ENCODE assay signal across 8 mouse cellular contexts in the genomic region with DNA sequence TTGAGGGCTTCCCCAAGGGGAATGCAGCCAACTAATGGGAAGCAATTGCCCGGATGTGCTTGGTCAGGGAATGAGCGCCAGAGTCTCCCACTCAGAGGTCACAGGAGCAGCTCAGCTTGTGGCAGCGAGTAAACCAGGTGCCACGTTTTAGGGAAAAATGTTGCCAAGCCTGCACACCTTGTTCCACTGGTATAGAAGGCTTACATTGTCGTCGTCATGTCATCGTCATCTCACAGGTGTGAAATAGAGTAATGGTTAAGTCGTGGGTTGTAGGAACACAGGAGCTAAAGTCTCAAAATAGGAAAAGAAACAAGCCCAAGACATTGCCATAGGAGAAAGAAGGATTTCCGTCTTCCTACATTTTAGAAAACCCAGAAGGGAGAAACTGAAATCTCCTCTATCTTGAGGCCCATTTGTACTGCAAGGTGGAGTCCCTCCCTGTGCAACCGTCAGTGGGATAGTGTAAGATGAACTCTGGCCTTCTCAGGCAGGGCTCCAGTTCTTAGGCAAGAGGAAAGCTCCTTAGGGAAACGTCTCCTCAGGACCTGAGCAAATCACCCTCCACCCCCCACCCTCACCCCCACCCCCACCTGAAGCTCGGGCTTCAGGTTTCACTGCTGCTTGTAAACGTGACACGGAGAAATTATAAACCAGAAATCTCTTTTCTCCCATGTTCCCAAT.
DNase-seq lines count a peak whose midpoint lies in the region; ATAC-seq and TF ChIP-seq lines count a peak whose summit lies in the region.

No protein-coding gene starts in this region.

- DNase-seq in cerebellum, adult 11 months = peak; percentile 21
- no peak for DNase-seq in lung, postnatal 4 days
- no peak for DNase-seq in stomach, postnatal 0 days (ENCODE audit: low spot score)
- DNase-seq in layer of hippocampus, postnatal 10 days (ENCODE audit: low spot score in 2 of 2) = no peak
- no peak for DNase-seq in frontal cortex, postnatal 25 days (ENCODE audit: low spot score in 2 of 2)

- TF ChIP-seq EP300 in stomach, postnatal 0 days (optimal IDR thresholded peaks at IDR 0.05) = no peak

- peaks cover 18% of the 10 kb centered on the region for H3K4me1 ChIP-seq in lung, embryonic 15.5 days
- H3K4me1 ChIP-seq in limb, embryonic 15.5 days = peaks cover 16% of the 10 kb centered on the region
- H3K4me1 ChIP-seq in stomach, postnatal 0 days (replicated peaks; ENCODE audit: control insufficient read depth, insufficient read depth) = no peaks in the 10 kb centered on the region; the same call in 1 of the 2 replicates

- H3K4me2 ChIP-seq in lung, embryonic 15.5 days = peak overlapping the region; percentile 54
- H3K4me2 ChIP-seq in limb, embryonic 15.5 days = peak overlapping the region; percentile 54
- peak overlapping the region; percentile 51 for H3K4me2 ChIP-seq in stomach, postnatal 0 days (replicated peaks; ENCODE audit: low read depth)

- H3K4me3 ChIP-seq in lung, embryonic 15.5 days = no peak overlapping the region
- peak overlapping the region; percentile 33 for H3K4me3 ChIP-seq in limb, embryonic 15.5 days
- H3K4me3 ChIP-seq in stomach, postnatal 0 days (ENCODE audit: low read depth, low read length) = no peak overlapping the region

- H3K36me3 ChIP-seq in lung, embryonic 15.5 days = peaks cover 15% of the 10 kb centered on the region; the same call in 1 of the 2 replicates
- peaks cover 19% of the 10 kb centered on the region for H3K36me3 ChIP-seq in limb, embryonic 15.5 days
- peaks cover 2% of the 10 kb centered on the region; the same call in 1 of the 2 replicates for H3K36me3 ChIP-seq in stomach, postnatal 0 days (ENCODE audit: control insufficient read depth, insufficient read depth, low read length)

- H3K27ac ChIP-seq in lung, embryonic 15.5 days = no peak overlapping the region
- no peak overlapping the region for H3K27ac ChIP-seq in limb, embryonic 15.5 days
- H3K27ac ChIP-seq in stomach, postnatal 0 days (replicated peaks) = no peak overlapping the region

- no peaks in the 10 kb centered on the region for H3K27me3 ChIP-seq in lung, embryonic 15.5 days
- H3K27me3 ChIP-seq in limb, embryonic 15.5 days = no peaks in the 10 kb centered on the region
- no peaks in the 10 kb centered on the region for H3K27me3 ChIP-seq in stomach, postnatal 0 days (ENCODE audit: control insufficient read depth, insufficient read depth, low read length)

- no peak for TF ChIP-seq CTCF in stomach, postnatal 0 days (IDR thresholded peaks at IDR 0.05; ENCODE audit: low read depth)

- no peaks in the 10 kb centered on the region for H3K9me3 ChIP-seq in lung, embryonic 15.5 days
- H3K9me3 ChIP-seq in limb, embryonic 15.5 days = no peaks in the 10 kb centered on the region
- no peaks in the 10 kb centered on the region for H3K9me3 ChIP-seq in stomach, postnatal 0 days (ENCODE audit: control insufficient read depth, low read length)

- WGBS in lung, embryonic 15.5 days = 27% methylated on average over 14 of the region's 14 CpGs
- WGBS in limb, embryonic 15.5 days = 21% methylated on average over 14 of the region's 14 CpGs
- 40% methylated on average over 14 of the region's 14 CpGs for WGBS in stomach, postnatal 0 days

- no peak for ATAC-seq in cerebellum, adult (ENCODE audit: insufficient number of reproducible peaks, low FRiP score, low TSS enrichment)
- 0 out of 2 replicates have a peak, but pooled peaks have one; percentile 36 for ATAC-seq in lung, embryonic 15.5 days (ENCODE audit: borderline replicate concordance, extremely low read depth, low FRiP score, low TSS enrichment)
- ATAC-seq in limb, embryonic 15.5 days (ENCODE audit: insufficient number of reproducible peaks, low FRiP score, low TSS enrichment, low read depth) = no peak
- no peak for ATAC-seq in stomach, postnatal 0 days (ENCODE audit: low FRiP score, low TSS enrichment)

- H3K9ac ChIP-seq in lung, embryonic 15.5 days = no peak overlapping the region
- H3K9ac ChIP-seq in limb, embryonic 15.5 days = no peak overlapping the region
- H3K9ac ChIP-seq in stomach, postnatal 0 days (ENCODE audit: low read length) = no peak overlapping the region
